Mouse (Mus musculus) right cerebral cortex, postnatal 25 days (tissue): Measurements from ENCODE around the gene Arnt2.
A peak's percentile ranks its signal among the peaks of the same experiment; 100 is the strongest.

Experiments
- DNase-seq: peaks from one replicate; pipeline ENCODE4 v3.0.0; 2022

Gene Arnt2

GRCm38 (mm10) chr7:84227652-84228051 lies 182.3 kb downstream of the Arnt2 start:
- DNase-seq = no peak

- no peak for DNase-seq
These were observed 183.1 kb downstream of the Arnt2 start for GRCm38 (mm10) chr7:84226909-84227308.

- no peak for DNase-seq
These were observed 197.9 kb downstream of the Arnt2 start for GRCm38 (mm10) chr7:84212112-84212511.

GRCm38 (mm10) chr7:84210585-84211291 lies 199.2 kb downstream of the Arnt2 start:
- no peak for DNase-seq

GRCm38 (mm10) chr7:84203981-84204380 lies 206.0 kb downstream of the Arnt2 start:
- peak; percentile 12 for DNase-seq

GRCm38 (mm10) chr7:84201151-84202068 lies 208.6 kb downstream of the Arnt2 start:
- DNase-seq = no peak

- no peak for DNase-seq
These were observed 212.6 kb downstream of the Arnt2 start for GRCm38 (mm10) chr7:84197208-84197860.
